Mouse (Mus musculus) frontal cortex, postnatal 10 days (tissue): ENCODE data around the gene Paqr6.

Experiments used
- DNase-seq, 2 experiments: peaks; one replicate each; pipeline ENCODE4 v3.0.0; 2022; ENCODE audit warnings: low spot score in 2 of 2, mixed read lengths in 1 of 2

The Paqr6 gene

GRCm38 (mm10) chr3:88364337-88364736, at the start of gene Paqr6:
Paqr6 (plus strand) TSS chr3:88364584.
- DNase-seq: no peak

- DNase-seq: peak in 1 of 2 experiments; percentile 34
Measured at GRCm38 (mm10) chr3:88324951-88325405, 39.4 kb upstream of the Paqr6 start, which contains the start of gene Glmp. Glmp (plus strand) TSS chr3:88325023.

DNA sequence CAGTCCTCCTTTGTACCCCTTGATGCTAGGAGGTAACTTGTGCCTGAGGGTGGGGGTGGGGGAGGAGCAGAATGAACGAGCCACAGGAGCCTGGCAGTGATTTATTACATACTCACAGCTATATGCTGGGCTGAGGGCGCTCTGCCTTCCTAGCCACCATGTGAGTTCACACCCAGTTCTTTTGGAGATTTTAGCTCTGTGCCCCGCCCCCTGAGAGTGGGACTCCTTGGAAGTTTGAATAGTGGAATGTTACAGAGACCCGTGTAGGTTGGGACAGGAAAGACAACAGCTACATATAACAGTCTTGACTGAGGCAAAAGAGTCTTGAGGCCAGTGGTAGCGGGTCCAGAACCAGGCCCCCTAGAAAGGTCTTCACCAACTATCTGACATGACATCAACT, 35.4 kb upstream of the Paqr6 start:
- no peak for DNase-seq

DNA sequence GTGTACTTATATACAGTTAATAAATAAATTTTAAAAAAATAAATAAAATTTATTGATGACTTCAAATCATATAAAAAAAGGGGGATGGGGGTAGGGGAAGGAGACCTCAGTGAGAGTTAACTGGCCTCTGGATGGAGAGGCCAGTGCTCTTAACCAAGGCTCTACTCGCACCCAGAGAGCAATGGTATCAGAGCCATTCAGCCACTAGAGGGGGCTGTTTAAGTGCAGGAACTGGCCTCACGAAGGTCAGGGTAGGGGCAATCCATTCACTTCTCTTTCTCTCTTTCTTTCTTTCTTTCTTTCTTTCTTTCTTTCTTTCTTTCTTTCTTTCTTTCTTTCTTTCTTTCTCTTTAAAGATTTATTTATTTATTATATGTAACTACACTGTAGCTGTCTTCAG, 33.1 kb upstream of the Paqr6 start:
- no peak for DNase-seq

DNA sequence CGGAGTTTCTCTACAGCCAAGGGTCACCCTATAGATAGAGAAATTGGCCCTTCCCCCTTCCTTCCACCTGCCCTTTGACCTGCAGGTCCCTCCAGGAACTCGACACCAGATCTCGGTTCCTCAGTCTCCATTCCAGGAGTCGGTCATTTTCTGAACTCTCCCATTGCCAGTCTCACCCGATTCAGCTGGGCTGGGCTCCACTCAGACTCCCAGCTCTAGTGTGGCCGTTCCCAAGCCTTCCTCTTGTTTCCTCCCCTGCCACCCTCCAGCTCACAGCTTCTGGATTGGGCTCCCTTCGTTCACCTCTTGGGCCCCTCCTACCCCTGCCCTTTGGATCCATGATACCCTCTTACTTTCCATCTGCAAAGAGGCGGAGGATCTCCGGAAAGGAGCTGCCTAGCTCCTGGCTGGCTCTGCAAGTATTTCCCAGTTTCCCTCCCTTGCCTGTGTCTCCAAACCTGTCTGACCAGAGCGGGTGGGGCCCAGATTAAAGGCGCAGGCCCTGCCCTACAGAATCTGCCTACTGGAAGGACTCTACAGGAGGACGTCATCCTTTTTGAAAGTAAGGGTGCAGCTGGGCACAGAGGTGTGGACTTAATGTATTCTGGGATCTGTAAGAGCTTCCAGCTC, 30.2 kb upstream of the Paqr6 start:
- DNase-seq: no peak

DNA sequence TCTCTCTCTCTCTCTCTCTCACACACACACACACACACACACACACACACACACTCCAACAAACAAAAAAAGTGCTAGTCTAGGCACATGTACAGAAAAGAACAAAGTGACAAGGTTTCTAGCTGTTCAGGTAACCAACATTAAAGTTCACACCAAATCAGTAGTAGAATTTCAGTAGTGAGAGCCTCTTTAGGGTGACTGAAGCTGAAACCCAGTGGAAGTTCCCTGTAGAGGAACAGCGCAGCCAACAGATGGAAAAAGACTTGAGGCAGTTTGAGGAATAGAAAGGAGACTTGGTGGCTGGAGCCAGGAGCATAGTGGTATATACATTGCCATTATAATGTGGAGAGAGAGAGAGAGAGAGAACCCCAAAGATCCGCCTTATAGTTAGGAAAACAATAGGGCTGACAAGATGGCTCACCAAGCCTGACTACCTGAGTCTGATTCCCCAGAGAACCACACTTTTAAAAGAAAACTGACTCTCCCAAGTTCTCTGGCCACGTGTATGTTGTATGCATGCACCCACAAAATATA, 29.4 kb upstream of the Paqr6 start:
- DNase-seq: no peak

GRCm38 (mm10) chr3:88335436-88336053, 28.8 kb upstream of the Paqr6 start:
- no peak for DNase-seq

DNA sequence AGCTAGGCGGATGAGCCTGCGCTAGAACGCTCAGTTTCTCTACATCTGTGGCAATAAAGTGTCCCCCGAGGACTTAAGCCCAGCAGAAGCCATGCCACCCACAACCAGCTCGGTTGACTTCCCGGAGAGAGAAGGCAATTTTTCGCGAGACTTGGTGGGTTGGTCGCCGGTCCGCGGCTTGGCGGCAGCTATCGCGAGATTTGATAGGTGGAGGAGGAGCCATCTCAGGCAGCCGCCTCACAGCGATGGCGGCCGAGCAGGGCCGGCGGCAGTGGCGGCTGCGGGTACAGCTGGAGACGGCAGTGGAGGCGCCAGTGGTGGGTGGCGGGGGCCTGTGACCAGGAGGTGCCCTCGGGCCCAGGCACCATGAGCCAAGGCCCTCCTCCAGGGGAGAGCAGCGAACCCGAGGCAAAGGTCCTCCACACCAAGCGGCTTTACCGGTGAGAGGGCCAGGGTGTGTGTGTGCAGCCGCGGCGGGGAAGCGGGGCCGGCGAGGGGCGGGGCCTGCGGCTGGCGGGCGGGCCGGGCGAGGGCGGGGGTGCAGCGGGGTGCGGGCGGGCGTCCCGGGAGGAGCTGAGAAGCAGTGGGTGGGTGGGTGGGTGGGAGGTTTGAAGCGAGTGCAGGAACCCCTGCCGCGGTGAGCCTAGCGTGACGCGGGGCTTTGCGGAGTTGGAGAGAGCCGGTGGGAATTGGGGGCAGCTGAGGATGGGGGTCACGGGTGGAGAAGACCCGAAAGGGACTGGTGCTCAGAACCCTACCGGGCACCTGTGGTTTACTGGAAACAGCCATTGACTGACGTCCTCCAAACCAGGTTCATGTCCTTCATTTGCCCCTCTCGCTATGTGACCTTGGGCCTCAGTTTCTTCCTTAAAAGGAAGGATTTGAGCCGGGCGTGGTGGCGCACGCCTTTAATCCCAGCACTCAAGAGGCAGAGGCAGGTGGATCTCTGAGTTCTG, 28.0 kb upstream of the Paqr6 start, which contains the start of the genes Tmem79 and Smg5:
TSS of gene Tmem79 (minus strand) at position 91 of the 956 bp plus-strand sequence.
TSS of gene Smg5 (plus strand) at position 203 of the 956 bp plus-strand sequence.
- DNase-seq: peak; percentile 91 to 95

DNA sequence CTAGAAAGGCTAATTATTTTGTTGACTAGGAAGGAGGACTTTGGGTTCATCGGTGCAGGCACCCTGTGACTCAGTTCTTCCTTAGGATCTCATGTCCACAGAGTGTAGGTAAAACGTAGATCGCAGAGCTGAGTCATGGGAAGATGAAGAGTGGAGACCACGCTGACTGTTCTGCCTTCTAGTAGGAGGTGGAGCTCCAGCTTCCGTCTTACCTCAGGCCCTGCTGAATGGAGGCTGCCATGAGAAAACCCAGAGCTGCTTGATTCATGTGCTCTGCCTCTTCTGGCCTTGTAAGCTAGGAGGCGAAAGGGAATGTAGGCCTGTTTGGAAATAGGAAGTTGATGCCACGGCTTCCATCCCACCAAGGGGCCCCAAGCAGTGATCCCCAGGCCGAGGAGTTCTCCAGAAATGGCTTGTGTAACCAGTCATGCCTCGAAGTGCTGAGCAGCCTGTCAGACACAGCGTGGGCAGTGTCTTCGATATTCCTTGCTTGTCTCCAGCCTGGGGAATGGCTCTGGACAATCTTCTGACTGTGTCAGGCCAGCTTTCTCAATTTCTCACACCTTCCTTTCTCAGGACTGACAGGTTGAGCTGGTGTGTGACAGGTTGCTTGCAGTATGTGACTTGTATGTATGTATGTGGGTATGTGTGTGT, 26.9 kb upstream of the Paqr6 start:
- no peak for DNase-seq

DNA sequence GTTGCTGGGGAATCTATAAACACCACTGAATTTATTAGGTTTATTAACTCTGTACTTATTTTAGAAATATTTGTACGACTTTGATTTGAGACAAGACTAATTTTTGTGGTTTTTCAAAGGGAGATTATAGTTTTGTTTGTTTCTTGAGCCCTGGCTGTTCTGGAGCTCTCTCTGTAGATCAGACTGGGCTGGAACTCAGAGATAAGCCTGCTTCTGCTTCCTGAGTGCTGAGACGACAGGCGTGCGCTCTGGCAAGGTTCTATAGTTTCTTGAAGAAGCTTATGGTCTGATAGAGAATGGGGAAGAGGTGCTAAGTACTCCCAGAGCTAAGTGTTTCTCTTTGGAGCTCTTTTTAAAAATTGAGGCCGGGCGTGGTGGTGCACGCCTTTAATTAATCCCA, 26.1 kb upstream of the Paqr6 start:
- DNase-seq: no peak

DNA sequence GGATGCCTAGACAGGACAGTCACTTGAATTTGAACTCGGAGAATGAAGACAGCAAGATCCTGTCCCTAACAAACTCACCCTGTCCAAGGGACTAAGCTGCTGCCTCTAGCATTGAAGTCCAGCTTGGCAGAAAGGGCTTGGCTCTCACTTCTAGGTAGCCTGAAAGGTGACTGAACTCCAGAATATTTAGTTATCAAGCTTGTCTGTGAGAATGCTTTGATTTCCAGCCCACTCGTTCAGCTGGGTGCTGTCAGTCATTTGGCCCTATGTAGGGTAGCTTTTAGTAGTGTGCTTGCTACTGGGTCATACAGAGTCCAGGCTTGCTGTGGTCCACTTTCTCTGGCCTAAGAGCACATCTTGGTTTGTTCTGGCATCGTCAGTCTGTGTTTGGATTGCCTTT, 25.4 kb upstream of the Paqr6 start:
- no peak for DNase-seq

DNA sequence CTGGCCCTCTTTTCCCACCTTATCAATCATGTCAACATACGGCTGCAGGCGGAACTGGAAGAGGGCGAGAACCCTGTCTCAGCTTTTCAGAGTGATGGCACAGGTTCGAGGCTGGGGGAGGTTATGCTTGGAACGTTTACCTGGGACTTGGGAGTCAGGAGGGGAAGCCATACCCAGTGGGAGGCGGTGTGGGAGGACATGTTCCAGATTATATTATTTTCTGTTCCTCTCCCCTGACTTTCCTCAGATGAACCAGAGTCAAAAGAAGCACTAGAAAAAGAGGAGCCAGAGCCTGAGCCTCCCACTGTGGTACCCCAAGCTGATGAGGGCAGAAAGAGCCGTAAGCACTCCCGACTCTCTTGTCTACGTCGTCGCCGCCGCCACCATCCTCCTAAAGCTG, 13.7 kb upstream of the Paqr6 start:
- DNase-seq: no peak

DNA sequence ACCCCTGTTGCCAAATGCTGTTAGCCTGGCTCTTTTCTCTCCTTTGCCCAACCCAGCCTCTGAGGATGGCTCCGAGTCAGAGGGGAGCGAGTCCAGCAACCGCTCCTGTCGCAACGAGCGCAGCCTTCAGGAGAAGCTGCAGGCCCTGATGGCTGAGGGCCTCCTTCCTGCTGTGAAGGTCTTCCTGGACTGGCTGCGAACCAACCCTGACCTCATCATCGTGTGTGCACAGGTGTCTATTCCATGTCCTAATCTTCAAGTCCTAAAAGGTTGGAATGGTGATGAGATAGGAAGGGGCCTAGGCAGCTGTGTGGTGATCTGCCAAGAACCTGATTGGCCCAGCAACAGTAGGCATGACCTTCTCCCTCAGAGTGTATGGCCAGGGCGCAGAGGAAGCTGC, 11.5 kb upstream of the Paqr6 start:
- DNase-seq: no peak

- no peak for DNase-seq
Measured at GRCm38 (mm10) chr3:88354396-88355165, 9.8 kb upstream of the Paqr6 start.

DNA sequence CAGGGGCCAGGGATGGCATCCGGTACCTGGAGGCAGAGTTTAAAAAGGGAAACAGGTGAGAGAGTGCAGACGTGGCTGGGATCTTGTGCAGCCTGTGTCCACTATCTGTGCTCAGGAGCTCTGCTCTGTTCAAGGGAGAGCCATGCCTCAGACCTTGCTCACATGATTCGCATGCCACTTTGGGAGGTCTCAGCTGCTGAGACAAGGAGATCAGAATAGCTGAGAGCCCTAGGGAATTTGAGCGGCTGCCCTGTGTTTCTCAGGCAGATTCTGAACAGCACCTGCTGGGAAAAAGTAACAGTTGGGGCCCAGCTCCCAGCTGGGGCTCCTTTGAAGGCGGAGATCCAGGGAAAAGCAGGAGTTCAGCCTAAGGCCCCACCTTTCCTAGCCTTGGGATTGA, 4.8 kb upstream of the Paqr6 start:
- DNase-seq: no peak

GRCm38 (mm10) chr3:88359989-88360388, 4.4 kb upstream of the Paqr6 start:
- no peak for DNase-seq

- no peak for DNase-seq
Measured at GRCm38 (mm10) chr3:88361096-88361495, 3.3 kb upstream of the Paqr6 start.

GRCm38 (mm10) chr3:88361612-88362313, 2.6 kb upstream of the Paqr6 start:
- DNase-seq: no peak

GRCm38 (mm10) chr3:88363700-88364099, 684 bp upstream of the Paqr6 start:
- no peak for DNase-seq
